Mouse (Mus musculus): ENCODE measurements around the gene Prmt2. TPM values are rescaled to one million over a fixed set of nuclear protein-coding genes. Genes with fewer than 3 reads are reported as not detected.

Prmt2 gene
- polyA plus RNA-seq, 1 experiment from 2014 or later, result 400 TPM

DNA sequence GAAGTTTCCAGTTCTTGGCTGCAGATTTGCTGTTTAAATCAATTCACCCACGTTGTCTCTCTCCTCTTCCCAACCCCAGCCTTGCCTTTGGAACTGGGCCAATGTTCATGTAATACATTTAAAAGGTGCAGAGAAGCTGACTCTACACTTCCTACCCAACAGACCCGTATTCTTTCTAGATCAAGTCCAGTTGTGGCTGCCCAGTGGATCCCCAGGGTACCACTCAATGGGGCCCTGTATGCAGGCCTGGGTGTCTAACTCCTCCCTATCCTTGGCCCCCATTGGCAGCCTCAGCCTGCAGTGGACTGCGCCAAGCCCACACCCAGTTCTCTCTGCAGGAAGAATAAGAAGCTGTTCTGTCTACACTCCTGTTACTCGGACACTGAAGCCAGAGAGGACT, 15.9 kb upstream of the Prmt2 start, which contains the start of gene S100b:
TSS of gene S100b (plus strand) at position 318 of the 400 bp plus-strand sequence.
- no peak within 1 kb of the TSS for H3K4me3 ChIP-seq
- 0 out of 2 replicates have a peak, but pooled peaks cover 5% of the 10 kb centered on the region for H3K4me1 ChIP-seq
- no peak for ATAC-seq (replicated peaks)
- no peak within 1 kb of the TSS for H3K27ac ChIP-seq
- no peak within 1 kb of the TSS for H3K9ac ChIP-seq
- H3K4me2 ChIP-seq, result no peak within 1 kb of the TSS
- H3K27me3 ChIP-seq (replicated peaks), result no peaks in the 10 kb centered on the region
- no peaks in the 10 kb centered on the region for H3K9me3 ChIP-seq
- H3K36me3 ChIP-seq (replicated peaks), result no peaks in the 10 kb centered on the region
- WGBS, result 64% methylated on average over 4 of the region's 4 CpGs

DNA sequence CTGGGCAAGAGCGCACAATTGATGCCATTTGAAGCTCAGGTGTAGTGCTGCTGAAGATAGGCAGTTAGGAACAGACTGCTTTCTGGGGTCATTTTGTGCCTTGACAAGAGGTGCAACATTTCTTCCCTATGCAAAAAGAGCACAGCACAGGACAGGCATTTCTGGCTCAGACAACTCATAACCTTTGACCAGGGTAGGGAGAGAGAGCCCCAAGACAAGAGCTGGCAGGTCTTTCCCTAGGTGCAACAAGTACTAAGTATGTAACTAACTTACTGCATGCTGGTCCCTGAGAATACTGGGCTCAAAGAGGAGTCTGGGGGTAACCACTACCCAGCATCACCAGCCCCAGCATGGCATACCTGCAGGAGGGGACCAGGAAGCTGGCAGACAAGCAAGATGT, 15.4 kb upstream of the Prmt2 start:
- Histone ChIP-seq H3K36me3 (replicated peaks) (no peaks in the 10 kb centered on the region), H3K9ac (no peak overlapping the region), H3K4me2 (no peak overlapping the region), H3K27ac (no peak overlapping the region), H3K4me1 (0 out of 2 replicates have a peak, but pooled peaks cover 5% of the 10 kb centered on the region), H3K9me3 (no peaks in the 10 kb centered on the region), H3K4me3 (no peak overlapping the region), H3K27me3 (replicated peaks) (no peaks in the 10 kb centered on the region)
- 100% methylated on average over 1 of the region's 1 CpGs for whole genome bisulfite sequencing
- ATAC-seq (replicated peaks), result no peak

DNA sequence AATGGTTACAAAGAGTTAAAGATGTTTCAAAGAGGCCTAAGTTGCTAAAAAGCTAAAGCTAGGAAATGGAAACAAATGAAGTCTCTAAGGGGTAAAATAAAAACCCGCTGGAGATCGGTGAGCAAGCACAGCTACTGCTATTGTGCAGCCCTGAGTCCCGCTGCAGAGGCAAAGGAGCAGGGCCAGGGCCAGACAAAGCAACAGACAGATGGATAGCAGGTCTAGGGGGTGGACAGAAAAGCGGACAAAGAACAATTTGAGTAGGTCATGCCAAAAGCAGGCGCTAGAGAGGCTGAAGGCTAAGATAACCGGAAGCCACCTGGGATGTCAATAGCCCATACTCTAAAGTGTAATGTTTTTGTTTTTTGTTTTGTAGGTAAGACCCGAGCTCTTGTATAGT, 13.2 kb upstream of the Prmt2 start:
- Histone ChIP-seq H3K27me3 (replicated peaks) (no peaks in the 10 kb centered on the region), H3K4me1 (0 out of 2 replicates have a peak, but pooled peaks cover 5% of the 10 kb centered on the region), H3K4me3 (no peak overlapping the region), H3K36me3 (replicated peaks) (no peaks in the 10 kb centered on the region), H3K9me3 (no peaks in the 10 kb centered on the region), H3K9ac (no peak overlapping the region), H3K4me2 (no peak overlapping the region), H3K27ac (no peak overlapping the region)
- WGBS, result 63% methylated on average over 7 of the region's 7 CpGs
- ATAC-seq (replicated peaks), result no peak

DNA sequence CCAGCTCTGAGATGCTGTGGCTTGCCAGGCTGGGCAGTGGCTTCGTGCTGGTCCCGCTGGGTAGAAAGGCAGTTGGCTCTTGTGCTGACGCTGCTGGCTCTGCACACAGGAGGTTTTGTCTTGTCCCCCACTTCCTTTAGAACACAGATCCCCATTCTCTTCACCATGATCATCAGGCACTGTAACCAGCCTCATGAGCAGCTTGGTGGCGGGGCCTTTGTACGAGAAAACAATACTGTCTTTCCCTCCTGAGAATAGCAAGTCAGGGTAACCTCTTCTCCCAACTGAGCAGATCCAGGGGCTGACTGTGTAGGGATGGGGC, 10.9 kb upstream of the Prmt2 start:
- no peak overlapping the region for H3K4me2 ChIP-seq
- H3K36me3 ChIP-seq (replicated peaks), result no peaks in the 10 kb centered on the region
- H3K27me3 ChIP-seq (replicated peaks), result no peaks in the 10 kb centered on the region
- H3K4me3 ChIP-seq, result no peak overlapping the region
- H3K9ac ChIP-seq, result no peak overlapping the region
- 0 out of 2 replicates have a peak, but pooled peaks cover 4% of the 10 kb centered on the region for H3K4me1 ChIP-seq
- ATAC-seq (replicated peaks), result no peak
- H3K9me3 ChIP-seq, result no peaks in the 10 kb centered on the region
- WGBS, result 68% methylated on average over 5 of the region's 5 CpGs
- H3K27ac ChIP-seq, result no peak overlapping the region

DNA sequence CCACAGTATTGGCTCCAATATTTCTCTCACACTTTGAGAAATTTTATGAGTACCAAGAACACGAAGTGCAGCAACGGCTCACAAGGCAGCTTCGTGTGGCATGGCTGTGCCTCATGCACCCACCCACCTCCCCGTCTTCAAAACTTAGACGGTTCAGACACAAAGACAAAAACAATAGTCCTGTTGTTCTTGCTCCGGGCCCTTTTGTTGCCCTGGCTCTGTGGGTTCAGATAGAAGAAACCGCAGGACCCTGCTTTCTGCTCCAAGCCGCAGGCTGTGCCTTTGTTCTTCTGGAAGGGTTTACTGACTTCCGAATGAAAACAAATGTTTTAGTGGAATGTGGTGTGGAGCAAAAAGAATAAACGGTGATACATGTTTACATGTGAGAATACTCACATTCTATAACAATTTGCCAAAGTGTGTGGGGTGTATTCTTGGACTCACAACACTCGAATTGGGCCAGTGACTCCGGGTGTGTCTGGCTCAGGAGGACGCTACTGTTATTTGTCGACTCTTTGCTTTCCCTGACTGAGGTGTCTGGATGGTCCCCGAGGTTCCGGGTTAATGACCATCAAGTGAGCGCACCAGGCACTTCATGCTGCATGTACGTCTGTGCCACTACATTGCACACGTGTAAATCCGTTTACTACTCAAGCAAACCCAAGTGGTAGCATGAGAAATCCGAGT, 10.4 kb upstream of the Prmt2 start:
- no peak for ATAC-seq (replicated peaks)
- Histone ChIP-seq H3K27me3 (replicated peaks) (no peaks in the 10 kb centered on the region), H3K27ac (no peak overlapping the region), H3K4me1 (no peaks in the 10 kb centered on the region), H3K9ac (no peak overlapping the region), H3K36me3 (replicated peaks) (no peaks in the 10 kb centered on the region), H3K4me3 (no peak overlapping the region), H3K4me2 (no peak overlapping the region), H3K9me3 (no peaks in the 10 kb centered on the region)
- 31% methylated on average over 21 of the region's 21 CpGs for WGBS

DNA sequence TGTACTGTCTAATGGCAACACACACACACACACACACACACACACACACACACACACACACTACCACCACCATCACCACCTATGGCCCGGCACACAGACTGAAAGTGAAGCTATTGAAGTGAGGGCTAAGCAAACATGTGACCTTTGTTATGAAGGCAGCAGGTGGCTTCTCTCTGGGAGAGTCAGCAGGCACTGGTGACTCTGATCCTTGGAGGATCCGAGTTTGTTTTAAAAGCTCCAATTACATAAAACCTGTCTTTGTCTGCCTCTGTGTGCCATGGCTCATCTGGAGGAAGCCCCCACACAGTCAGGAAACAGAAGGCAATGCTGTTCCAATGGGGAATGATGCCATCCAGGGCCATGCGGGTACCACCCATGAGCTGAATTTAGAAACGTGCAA, 8.9 kb upstream of the Prmt2 start:
- Histone ChIP-seq H3K9me3 (no peaks in the 10 kb centered on the region), H3K4me3 (no peak overlapping the region), H3K4me1 (no peaks in the 10 kb centered on the region), H3K27me3 (replicated peaks) (no peaks in the 10 kb centered on the region), H3K9ac (no peak overlapping the region), H3K36me3 (replicated peaks) (no peaks in the 10 kb centered on the region), H3K27ac (no peak overlapping the region), H3K4me2 (no peak overlapping the region)
- ATAC-seq (replicated peaks), result no peak
- 59% methylated on average over 4 of the region's 4 CpGs for WGBS

DNA sequence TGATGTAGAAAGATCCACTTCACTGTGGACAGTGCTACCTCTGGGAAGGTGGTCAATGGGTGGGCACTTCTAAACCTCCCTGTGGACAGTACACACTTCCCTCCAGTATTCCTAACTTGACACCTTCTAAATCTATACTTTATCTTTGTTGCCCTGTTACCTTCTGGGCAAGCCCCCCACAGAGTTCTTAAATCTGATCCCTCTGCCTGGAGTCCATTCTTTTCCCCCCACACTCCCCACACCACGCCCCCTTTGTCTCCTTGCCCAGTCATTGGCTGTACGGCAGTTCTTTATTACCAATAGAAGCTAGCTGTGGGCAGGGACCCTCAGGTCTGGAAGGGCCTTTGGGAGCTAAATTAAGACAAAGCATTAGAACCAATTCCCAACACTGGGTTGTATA, 7.4 kb upstream of the Prmt2 start:
- 70% methylated on average over 2 of the region's 2 CpGs for WGBS
- Histone ChIP-seq H3K9ac (no peak overlapping the region), H3K36me3 (replicated peaks) (no peaks in the 10 kb centered on the region), H3K4me2 (no peak overlapping the region), H3K27ac (no peak overlapping the region), H3K9me3 (no peaks in the 10 kb centered on the region), H3K4me1 (no peaks in the 10 kb centered on the region), H3K4me3 (no peak overlapping the region), H3K27me3 (replicated peaks) (no peaks in the 10 kb centered on the region)
- no peak for ATAC-seq (replicated peaks)

DNA sequence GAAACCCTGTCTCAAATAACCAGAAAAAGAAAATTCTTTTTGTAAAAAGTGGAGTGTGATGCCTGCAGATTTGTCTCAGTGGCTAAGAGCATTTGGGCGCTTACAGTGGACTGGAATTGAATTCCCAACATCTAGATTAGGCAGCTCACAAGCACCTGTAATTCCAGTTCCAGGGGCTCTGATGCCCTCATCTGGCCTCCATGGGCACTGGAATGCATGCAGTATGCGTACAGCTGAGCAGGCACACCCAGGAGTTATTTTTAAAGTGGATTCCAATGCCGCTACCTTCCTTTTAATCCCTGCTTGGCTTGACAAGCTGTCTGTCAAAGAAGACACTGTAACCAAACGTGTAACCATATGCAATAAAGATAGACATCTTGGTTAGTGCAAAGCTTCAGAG, 1.7 kb upstream of the Prmt2 start:
- no peaks in the 10 kb centered on the region for H3K9me3 ChIP-seq
- H3K27ac ChIP-seq, result no peak overlapping the region
- ATAC-seq (replicated peaks), result no peak
- no peak overlapping the region for H3K4me2 ChIP-seq
- H3K36me3 ChIP-seq (replicated peaks), result 0 out of 2 replicates have a peak, but pooled peaks cover 3% of the 10 kb centered on the region
- H3K27me3 ChIP-seq (replicated peaks), result no peaks in the 10 kb centered on the region
- H3K4me3 ChIP-seq, result no peak overlapping the region
- peaks cover 26% of the 10 kb centered on the region for H3K4me1 ChIP-seq
- H3K9ac ChIP-seq, result no peak overlapping the region
- WGBS, result 75% methylated on average over 4 of the region's 4 CpGs

DNA sequence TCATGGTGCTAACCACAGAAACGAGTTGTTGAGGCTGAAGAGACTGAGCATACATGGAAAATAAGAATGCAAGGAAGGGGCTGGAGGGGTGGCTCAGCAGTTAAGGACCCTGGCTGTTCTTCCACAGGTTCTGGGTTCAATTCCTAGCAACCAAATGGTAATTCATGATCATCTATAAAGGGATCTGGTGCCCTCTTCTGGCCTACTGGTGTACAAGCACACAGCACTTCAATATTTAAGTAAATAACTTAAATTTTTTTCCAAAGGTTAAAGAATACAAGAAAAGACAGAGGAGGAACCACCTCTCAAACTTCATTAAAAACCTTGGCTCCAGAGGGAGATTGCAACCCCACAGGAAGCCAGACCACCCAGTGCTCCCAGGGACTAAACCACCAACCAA, 8.0 kb downstream of the Prmt2 start:
- Histone ChIP-seq H3K9me3 (no peaks in the 10 kb centered on the region), H3K9ac (no peak overlapping the region), H3K4me1 (peaks cover 5% of the 10 kb centered on the region; the same call in 1 of the 2 replicates), H3K4me2 (no peak overlapping the region), H3K4me3 (no peak overlapping the region), H3K36me3 (replicated peaks) (peaks cover 13% of the 10 kb centered on the region; the same call in 1 of the 2 replicates), H3K27me3 (replicated peaks) (no peaks in the 10 kb centered on the region), H3K27ac (no peak overlapping the region)
- ATAC-seq (replicated peaks), result no peak
- WGBS, result 89% methylated on average over 1 of the region's 1 CpGs

DNA sequence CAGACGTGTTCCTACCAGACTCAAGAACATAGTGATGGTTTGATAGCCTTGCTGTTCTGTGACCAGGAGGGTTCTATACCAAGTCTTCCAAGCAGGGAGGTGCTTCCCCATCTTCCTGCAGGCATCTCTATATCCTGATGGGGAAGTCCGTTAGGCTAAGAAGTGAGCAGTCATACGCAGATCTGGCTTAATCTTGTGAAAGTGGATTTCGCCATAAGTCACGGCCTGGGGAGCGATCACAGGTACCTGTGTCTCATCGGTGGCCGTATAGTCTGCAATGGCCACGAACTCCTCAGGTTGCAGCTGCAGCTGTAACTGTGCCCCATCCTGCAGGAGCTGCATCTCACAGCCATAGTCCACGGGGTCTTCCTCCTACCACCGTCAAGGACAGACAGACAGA, 11.7 kb downstream of the Prmt2 start:
- H3K27me3 ChIP-seq (replicated peaks), result no peaks in the 10 kb centered on the region
- ATAC-seq (replicated peaks), result no peak
- no peaks in the 10 kb centered on the region for H3K9me3 ChIP-seq
- 93% methylated on average over 11 of the region's 11 CpGs for WGBS
- no peak overlapping the region for H3K9ac ChIP-seq
- no peak overlapping the region for H3K27ac ChIP-seq
- H3K36me3 ChIP-seq (replicated peaks), result peaks cover 48% of the 10 kb centered on the region
- no peak overlapping the region for H3K4me2 ChIP-seq
- H3K4me1 ChIP-seq, result no peaks in the 10 kb centered on the region
- no peak overlapping the region for H3K4me3 ChIP-seq

DNA sequence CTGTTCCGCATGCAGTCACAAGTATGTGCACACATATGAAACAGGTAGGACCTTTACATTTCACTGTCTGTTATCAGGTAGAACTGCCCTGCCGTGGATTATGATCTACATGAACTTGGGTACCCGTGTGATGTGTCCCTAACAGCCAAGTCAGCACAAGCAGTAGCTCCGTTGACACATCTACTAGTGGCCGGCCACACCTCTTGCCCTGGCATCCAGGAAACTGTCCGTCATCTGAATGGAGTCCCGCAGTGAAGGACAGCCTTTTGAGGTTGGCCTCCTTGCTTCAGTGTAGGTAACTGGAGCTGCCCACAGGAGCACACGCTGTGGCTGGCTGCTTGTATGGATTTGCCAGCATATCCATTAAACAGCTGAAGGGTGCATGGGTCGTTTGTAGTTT, 19.4 kb downstream of the Prmt2 start:
- 90% methylated on average over 9 of the region's 9 CpGs for WGBS
- H3K9ac ChIP-seq, result no peak overlapping the region
- H3K9me3 ChIP-seq, result peaks cover 6% of the 10 kb centered on the region
- no peak overlapping the region for H3K4me3 ChIP-seq
- ATAC-seq (replicated peaks), result no peak
- H3K27me3 ChIP-seq (replicated peaks), result no peaks in the 10 kb centered on the region
- H3K4me1 ChIP-seq, result no peaks in the 10 kb centered on the region
- peaks cover 82% of the 10 kb centered on the region for H3K36me3 ChIP-seq (replicated peaks)
- H3K27ac ChIP-seq, result no peak overlapping the region
- no peak overlapping the region for H3K4me2 ChIP-seq

DNA sequence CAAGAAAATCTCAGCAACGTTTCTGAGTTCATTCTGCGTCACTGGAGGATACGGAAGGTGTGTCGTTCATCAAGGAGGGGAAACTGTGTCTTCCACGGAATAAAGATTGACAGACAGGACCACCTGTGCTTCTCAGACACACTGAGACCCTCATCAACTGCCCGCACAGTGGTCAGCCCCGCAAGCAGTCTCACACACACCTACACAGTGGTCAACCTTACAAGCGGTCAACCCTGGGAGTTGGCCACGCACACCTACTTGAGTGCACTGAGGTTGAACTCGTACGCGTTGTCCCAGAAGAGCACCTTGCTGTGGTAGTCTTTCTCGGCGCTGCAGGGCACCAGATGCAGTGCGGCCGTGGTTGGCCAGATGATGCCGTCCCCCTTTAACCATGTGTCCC, 20.6 kb downstream of the Prmt2 start:
- H3K4me3 ChIP-seq, result no peak overlapping the region
- no peak overlapping the region for H3K9ac ChIP-seq
- 97% methylated on average over 17 of the region's 17 CpGs for WGBS
- no peaks in the 10 kb centered on the region for H3K4me1 ChIP-seq
- H3K4me2 ChIP-seq, result no peak overlapping the region
- no peak overlapping the region for H3K27ac ChIP-seq
- ATAC-seq (replicated peaks), result no peak
- H3K9me3 ChIP-seq, result peaks cover 6% of the 10 kb centered on the region
- no peaks in the 10 kb centered on the region for H3K27me3 ChIP-seq (replicated peaks)
- H3K36me3 ChIP-seq (replicated peaks), result peaks cover 81% of the 10 kb centered on the region

DNA sequence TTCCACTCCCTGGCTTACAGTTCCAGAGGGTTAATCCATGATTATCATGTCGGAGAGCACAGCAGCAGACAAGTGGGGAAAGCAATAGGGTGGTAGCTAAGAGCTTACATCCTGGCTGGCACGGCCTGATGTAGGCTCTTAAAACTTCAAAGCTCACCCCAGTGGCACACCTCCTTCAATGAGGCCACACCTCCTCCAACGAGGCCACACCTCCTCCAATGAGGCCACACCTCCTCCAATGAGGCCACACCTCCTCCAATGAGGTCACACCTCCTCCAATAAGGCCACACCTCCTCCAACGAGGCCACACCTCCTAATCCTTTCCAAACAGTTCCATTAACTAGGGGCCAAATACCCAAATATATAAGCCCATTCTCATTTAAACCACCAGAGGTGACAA, 23.5 kb downstream of the Prmt2 start:
- 91% methylated on average over 4 of the region's 4 CpGs for WGBS
- Histone ChIP-seq H3K4me3 (no peak overlapping the region), H3K27ac (no peak overlapping the region), H3K27me3 (replicated peaks) (no peaks in the 10 kb centered on the region), H3K9me3 (peaks cover 6% of the 10 kb centered on the region), H3K9ac (no peak overlapping the region), H3K4me2 (no peak overlapping the region), H3K4me1 (no peaks in the 10 kb centered on the region), H3K36me3 (replicated peaks) (peaks cover 77% of the 10 kb centered on the region)
- ATAC-seq (replicated peaks), result no peak

Measured in midbrain, embryonic 15.5 days (tissue).